Mouse (Mus musculus): ENCODE results near the gene Pex16.

GRCm38 (mm10) chr2:92379783-92380494, 5.5 kb downstream of the Pex16 start:
- no peak for TF ChIP-seq CTCF (IDR thresholded peaks at IDR 0.05; ENCODE audit: control insufficient read depth, insufficient read depth, insufficient read length)
- no peak for TF ChIP-seq USF1 (IDR thresholded peaks at IDR 0.05; ENCODE audit: low read depth)
- TF ChIP-seq MAX (IDR thresholded peaks at IDR 0.05), result no peak
- no peak for TF ChIP-seq MYOG (IDR thresholded peaks at IDR 0.05; ENCODE audit: control insufficient read depth, extremely low read depth, insufficient read length)
- TF ChIP-seq CEBPB (IDR thresholded peaks at IDR 0.05; ENCODE audit: low read depth), result no peak
- TF ChIP-seq MYOD1 (IDR thresholded peaks at IDR 0.05; ENCODE audit: control insufficient read depth, insufficient read length, low read depth), result no peak
- no peak for TF ChIP-seq FOSL1 (IDR thresholded peaks at IDR 0.05; ENCODE audit: insufficient read depth, low read length, poor library complexity, severe bottlenecking)

Data from C2C12 (cell line).